Mouse (Mus musculus) liver, embryonic 14.5 days (tissue): ENCODE data around the gene Casc3. TPM values are rescaled to one million over a fixed set of nuclear protein-coding genes. Genes with fewer than 3 reads are reported as not detected.

Experiments
- ATAC-seq: fragments of 200-750 bp; cut with Nextera tagmentation; 2 replicates; pipeline ENCODE4 v1.8.0; 2017; ENCODE audit warnings: moderate number of reproducible peaks, mild to moderate bottlenecking, moderate library complexity; ENCODE audit not compliant: insufficient read depth
- DNase-seq, 3 experiments: peaks; one replicate each; pipeline ENCODE4 v3.0.0-alpha.2; 2012 to 2013; ENCODE audit warnings: low read depth in 3 of 3, low spot score in 3 of 3
- H3K27ac ChIP-seq: fragments of 300-500 bp; sonication (generic); 2 replicates; pipeline ENCODE4 v1.5.1; 2014; ENCODE audit warnings: moderate library complexity, mild to moderate bottlenecking, control low read depth, inconsistent platforms
- H3K27me3 ChIP-seq: fragments of 300-500 bp; sonication (generic); 2 replicates; pipeline ENCODE4 v1.6.1; 2014; ENCODE audit warnings: mild to moderate bottlenecking, low read length, moderate library complexity; ENCODE audit not compliant: control insufficient read depth, insufficient read depth
- H3K36me3 ChIP-seq: fragments of 300-500 bp; sonication (generic); replicated peaks from 2 replicates; pipeline ENCODE4 v1.6.1; 2014; ENCODE audit warnings: low read depth; ENCODE audit not compliant: control insufficient read depth, insufficient read depth
- H3K4me1 ChIP-seq, 2 experiments: fragments of 200-500 bp in 1 of 2; fragments of 300-500 bp in 1 of 2; sonication (generic) in 1 of 2; replicated peaks; 2 replicates each; pipeline ENCODE4 v1.6.1; 2012 to 2014; ENCODE audit warnings: antibody characterized with exemption in 1 of 2, inconsistent platforms in 1 of 2, low read length in 1 of 2; ENCODE audit not compliant: control insufficient read depth in 2 of 2, insufficient read depth in 2 of 2
- H3K4me2 ChIP-seq: fragments of 300-500 bp; sonication (generic); 2 replicates; pipeline ENCODE4 v1.6.1; 2014; ENCODE audit warnings: low read depth, mild to moderate bottlenecking, control low read depth, moderate library complexity
- H3K4me3 ChIP-seq, 2 experiments: fragments of 200-500 bp in 1 of 2; fragments of 300-500 bp in 1 of 2; sonication (generic) in 1 of 2; 2 replicates each; pipeline ENCODE4 v1.5.1; 2012 to 2014; ENCODE audit warnings: low read depth in 2 of 2, low read length in 2 of 2, mild to moderate bottlenecking in 2 of 2, control low read depth in 1 of 2, inconsistent platforms in 1 of 2, moderate library complexity in 1 of 2; ENCODE audit not compliant: insufficient read depth in 1 of 2
- H3K9ac ChIP-seq: fragments of 300-500 bp; sonication (generic); replicated peaks from 2 replicates; pipeline ENCODE4 v1.6.1; 2014; ENCODE audit warnings: mild to moderate bottlenecking, control low read depth, moderate library complexity
- H3K9me3 ChIP-seq: fragments of 300-500 bp; sonication (generic); 2 replicates; pipeline ENCODE4 v1.6.1; 2016; ENCODE audit warnings: low read length, mixed read lengths; ENCODE audit not compliant: control insufficient read depth
- CTCF ChIP-seq: IDR thresholded peaks from 2 replicates; pipeline ENCODE4 v1.5.1; 2016; ENCODE audit warnings: antibody characterized with exemption, low read depth, control low read depth
- EP300 ChIP-seq: IDR thresholded peaks from 2 replicates; pipeline ENCODE4 v1.6.1; 2016; ENCODE audit warnings: antibody characterized with exemption, low read depth
- WGBS: fragments of 180-500 bp; shearing (Covaris S2); extraction: QIAGEN DNeasy Blood & Tissue Kit; methylation state at CpG from one replicate; pipeline ENCODE4 v1.1.7; 2014; ENCODE audit not compliant: insufficient replicate concordance; 5-methylcytosine and 5-hydroxymethylcytosine counted together
- polyA plus RNA-seq, 2 experiments: library from polyadenylated mRNA; depleted of rRNA in 1 of 2; stranded (reverse) in 1 of 2; unstranded in 1 of 2; fragments of >200 nt; fragmentation: Nextera tagmentation in 1 of 2; extraction: Ambion mirVana in 1 of 2; gene quantifications; 2 replicates each; pipeline versions ENCODE4 v1.2.1 to v1.2.3; 2012 to 2014

Gene Casc3
- 12.2 and 12.7 TPM in 2 replicates for polyA plus RNA-seq (2012; rRNA removed)
- 11.5 and 13.0 TPM in 2 replicates for polyA plus RNA-seq (2014; fragmentation: Nextera tagmentation; extraction: Ambion mirVana)

DNA sequence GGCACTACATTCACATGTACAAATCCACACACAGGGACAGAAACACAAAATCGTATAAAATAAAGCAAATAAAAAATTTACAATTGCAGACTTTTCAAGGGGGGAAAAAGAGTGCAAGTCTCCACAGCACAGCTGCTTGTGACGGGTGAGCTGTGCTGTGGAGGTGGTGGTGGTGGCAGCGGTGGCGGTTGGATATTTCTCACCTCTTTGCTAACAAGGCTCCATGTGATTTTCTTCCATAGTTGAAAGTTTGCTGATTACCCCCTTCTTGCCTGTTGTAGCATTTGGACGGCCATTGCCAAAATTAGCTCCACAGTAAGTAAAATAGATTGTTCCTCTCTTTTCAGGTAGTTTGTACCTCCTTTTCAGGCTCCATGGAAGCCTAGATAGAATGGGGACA is at the start of gene Casc3:
Gene Casc3, plus strand, starts transcription at position 301 of the 400 bp plus-strand sequence.
- DNase-seq (no peak), ATAC-seq (no peak)
- Histone ChIP-seq H3K27ac (no peak within 1 kb of the TSS), H3K27me3 (no peaks in the 10 kb centered on the region), H3K36me3 (peaks cover 53% of the 10 kb centered on the region), H3K4me2 (no peak within 1 kb of the TSS), H3K4me1 (peaks cover 0 to 3% of the 10 kb centered on the region in 2 experiments; a peak in 3 of 4 replicates), H3K4me3 (no peak within 1 kb of the TSS), H3K9me3 (no peaks in the 10 kb centered on the region), H3K9ac (no peak within 1 kb of the TSS)
- 85% methylated on average over 5 of the region's 5 CpGs for WGBS
- TF ChIP-seq CTCF: no peak
- TF ChIP-seq EP300: no peak

DNA sequence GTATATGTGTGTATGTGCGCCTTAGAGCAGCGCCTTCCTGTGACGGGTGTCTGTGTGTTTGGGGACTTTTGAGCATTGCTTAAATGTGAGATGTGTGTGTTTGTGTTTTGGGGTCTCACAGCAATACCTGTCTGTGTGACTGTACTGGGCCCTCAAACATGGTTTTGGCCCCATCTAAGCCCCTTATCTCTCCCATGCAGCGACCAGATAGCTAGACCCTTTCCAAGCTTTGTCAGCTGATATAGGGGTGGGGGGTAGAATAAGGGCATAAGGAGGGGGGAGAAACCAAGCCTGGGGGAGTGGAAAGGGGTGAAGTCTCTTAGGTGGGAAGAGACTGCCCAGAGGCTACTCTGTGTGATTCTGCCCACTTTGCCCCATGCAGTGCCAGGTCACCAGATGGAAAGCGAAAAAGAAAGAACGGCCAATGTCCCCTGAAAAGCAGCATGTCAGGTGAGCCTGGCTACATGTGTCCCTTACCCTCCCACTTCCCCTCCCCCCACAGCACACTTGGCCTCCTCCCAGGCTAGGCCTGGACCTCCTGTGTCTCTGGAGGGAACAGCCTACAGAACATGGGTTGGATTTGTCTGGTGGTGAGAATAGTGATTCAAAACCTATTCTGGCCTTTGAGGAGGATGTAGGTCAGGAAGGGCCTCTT is 48.9 kb upstream of the Casc3 start:
- WGBS: 56% methylated on average over 6 of the region's 6 CpGs
- DNase-seq (no peak), ATAC-seq (peak; percentile 30)
- Histone ChIP-seq H3K4me3 (no peak overlapping the region), H3K27ac (peak overlapping the region; percentile 1), H3K9ac (peak overlapping the region; percentile 19; the same call in 1 of the 2 replicates), H3K36me3 (peaks cover 8% of the 10 kb centered on the region), H3K4me1 (peaks cover 55 to 62% of the 10 kb centered on the region in 2 experiments), H3K27me3 (no peaks in the 10 kb centered on the region), H3K9me3 (no peaks in the 10 kb centered on the region), H3K4me2 (peak overlapping the region; percentile 52)
- no peak for TF ChIP-seq CTCF
- TF ChIP-seq EP300: peak; percentile 73

DNA sequence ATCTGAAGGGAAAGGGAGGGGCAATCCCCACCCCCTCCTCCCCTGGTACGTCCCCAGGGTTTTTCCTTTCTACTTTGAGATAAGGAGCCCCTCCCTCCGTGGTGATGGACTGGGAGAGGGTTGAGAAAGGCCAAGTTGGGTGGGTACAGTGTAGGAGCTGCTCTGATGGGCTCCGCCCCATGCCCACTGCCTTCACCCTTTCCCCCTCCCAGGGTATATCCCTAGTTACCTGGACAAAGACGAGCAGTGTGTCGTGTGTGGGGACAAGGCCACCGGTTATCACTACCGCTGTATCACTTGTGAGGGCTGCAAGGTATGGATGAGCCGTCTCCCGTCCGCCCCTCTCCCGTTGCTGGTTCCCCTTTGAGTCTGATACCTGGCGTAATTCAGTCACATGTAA is 48.0 kb upstream of the Casc3 start:
- H3K4me1 ChIP-seq: peaks cover 46 to 53% of the 10 kb centered on the region in 2 experiments
- WGBS: 52% methylated on average over 12 of the region's 12 CpGs
- no peak overlapping the region for H3K9ac ChIP-seq
- H3K27ac ChIP-seq: 0 out of 2 replicates have a peak overlapping the region, but pooled peaks have one; percentile 31
- ATAC-seq (peak; percentile 44; the same call in 1 of the 2 replicates), DNase-seq (no peak)
- no peaks in the 10 kb centered on the region for H3K27me3 ChIP-seq
- H3K4me2 ChIP-seq: peak overlapping the region; percentile 52
- TF ChIP-seq CTCF: no peak
- TF ChIP-seq EP300: no peak
- peaks cover 9% of the 10 kb centered on the region for H3K36me3 ChIP-seq
- no peaks in the 10 kb centered on the region for H3K9me3 ChIP-seq
- H3K4me3 ChIP-seq: no peak overlapping the region

GRCm38 (mm10) chr11:98761939-98762338 is 42.8 kb upstream of the Casc3 start:
- DNase-seq: no peak
- peaks cover 6 to 11% of the 10 kb centered on the region in 2 experiments for H3K4me1 ChIP-seq

GRCm38 (mm10) chr11:98762756-98763501 is 41.8 kb upstream of the Casc3 start:
- ATAC-seq: no peak
- DNase-seq: no peak
- no peak overlapping the region for H3K4me3 ChIP-seq
- H3K27ac ChIP-seq: no peak overlapping the region
- H3K36me3 ChIP-seq: peaks cover 14% of the 10 kb centered on the region
- H3K27me3 ChIP-seq: no peaks in the 10 kb centered on the region
- H3K4me1 ChIP-seq: peaks cover 15 to 16% of the 10 kb centered on the region in 2 experiments
- TF ChIP-seq CTCF (peak; percentile 63), EP300 (no peak)
- 66% methylated on average over 17 of the region's 17 CpGs for WGBS
- no peak overlapping the region for H3K9ac ChIP-seq
- H3K9me3 ChIP-seq: no peaks in the 10 kb centered on the region
- no peak overlapping the region for H3K4me2 ChIP-seq

More at GRCm38 (mm10) chr11:98761939-98762338, 42.8 kb upstream of the Casc3 start:
- no peak for TF ChIP-seq CTCF
- no peak for TF ChIP-seq EP300
- Histone ChIP-seq H3K4me3 (no peak overlapping the region), H3K27me3 (no peaks in the 10 kb centered on the region), H3K4me2 (no peak overlapping the region), H3K36me3 (peaks cover 16% of the 10 kb centered on the region), H3K27ac (no peak overlapping the region), H3K9me3 (no peaks in the 10 kb centered on the region), H3K9ac (no peak overlapping the region)
- WGBS: 86% methylated on average over 4 of the region's 4 CpGs
- ATAC-seq: no peak
